Mouse (Mus musculus) forebrain, embryonic 13.5 days (tissue): ENCODE measurements around the gene Olfr149. TPM values are rescaled to one million over a fixed set of nuclear protein-coding genes. Genes with fewer than 3 reads are reported as not detected.
"Not testable (repeated sequence)": the region's sequence is repeated elsewhere in the genome, so short reads cannot be mapped to it uniquely, and the experiment has no call there.

Experiments
- ATAC-seq: fragments of 200-750 bp; cut with Nextera tagmentation; 2 replicates; pipeline ENCODE4 v1.8.0; 2017
- H3K27ac ChIP-seq: fragments of 300-500 bp; sonication (generic); 2 replicates; pipeline ENCODE4 v1.5.1; 2015; ENCODE audit warnings: inconsistent platforms, mild to moderate bottlenecking, moderate library complexity
- H3K27me3 ChIP-seq: fragments of 300-500 bp; sonication (generic); 2 replicates; pipeline ENCODE4 v1.6.1; 2015; ENCODE audit warnings: mild to moderate bottlenecking, inconsistent platforms
- H3K36me3 ChIP-seq: fragments of 300-500 bp; sonication (generic); 2 replicates; pipeline ENCODE4 v1.6.1; 2015; ENCODE audit warnings: mild to moderate bottlenecking, inconsistent platforms; ENCODE audit not compliant: poor library complexity, severe bottlenecking
- H3K4me1 ChIP-seq: fragments of 300-500 bp; sonication (generic); 2 replicates; pipeline ENCODE4 v1.6.1; 2015; ENCODE audit warnings: inconsistent platforms
- H3K4me2 ChIP-seq: fragments of 300-500 bp; sonication (generic); 2 replicates; pipeline ENCODE4 v1.6.1; 2015; ENCODE audit warnings: inconsistent platforms, mild to moderate bottlenecking, moderate library complexity
- H3K4me3 ChIP-seq: fragments of 300-500 bp; sonication (generic); 2 replicates; pipeline ENCODE4 v1.5.1; 2015; ENCODE audit warnings: mild to moderate bottlenecking, inconsistent platforms
- H3K9ac ChIP-seq: fragments of 300-500 bp; sonication (generic); 2 replicates; pipeline ENCODE4 v1.6.1; 2015; ENCODE audit warnings: mild to moderate bottlenecking, inconsistent platforms
- H3K9me3 ChIP-seq: fragments of 300-500 bp; sonication (generic); replicated peaks from 2 replicates; pipeline ENCODE4 v1.6.1; 2016; ENCODE audit warnings: inconsistent platforms
- WGBS: fragments of 180-500 bp; shearing (Covaris S2); methylation state at CpG from one replicate; pipeline ENCODE4 v1.1.7; 2015; 5-methylcytosine and 5-hydroxymethylcytosine counted together
- polyA plus RNA-seq: library from polyadenylated mRNA; unstranded; fragments of >200 nt; fragmentation: Nextera tagmentation; extraction: Ambion mirVana; gene quantifications from 2 replicates; pipeline ENCODE4 v1.2.1, GENCODE M21; 2015

Olfr149 gene
- not detected in 2 replicates for polyA plus RNA-seq

- Histone ChIP-seq H3K9me3 (no peaks in the 10 kb centered on the region), H3K4me3 (no peak within 1 kb of the TSS), H3K4me2 (no peak within 1 kb of the TSS), H3K27me3 (no peaks in the 10 kb centered on the region), H3K27ac (no peak within 1 kb of the TSS), H3K36me3 (no peaks in the 10 kb centered on the region), H3K4me1 (no peaks in the 10 kb centered on the region), H3K9ac (no peak within 1 kb of the TSS)
- no peak for ATAC-seq
These were observed at the start of gene Olfr149 for GRCm38 (mm10) chr9:39707017-39707416. Gene Olfr149 (minus strand): TSS chr9:39707117.

GRCm38 (mm10) chr9:39746428-39746827 is 39.5 kb upstream of the Olfr149 start:
- H3K4me3 ChIP-seq, result no peak overlapping the region
- 92% methylated on average over 1 of the region's 1 CpGs for WGBS
- no peaks in the 10 kb centered on the region for H3K4me1 ChIP-seq
- H3K4me2 ChIP-seq, result no peak overlapping the region
- H3K9ac ChIP-seq, result no peak overlapping the region
- no peak overlapping the region for H3K27ac ChIP-seq
- H3K27me3 ChIP-seq, result no peaks in the 10 kb centered on the region
- H3K9me3 ChIP-seq, result no peaks in the 10 kb centered on the region
- no peak for ATAC-seq
- H3K36me3 ChIP-seq, result no peaks in the 10 kb centered on the region

- Histone ChIP-seq H3K4me1 (no peaks in the 10 kb centered on the region), H3K27ac (no peak within 1 kb of the TSS), H3K4me3 (no peak within 1 kb of the TSS)
These were observed 39.0 kb upstream of the Olfr149 start, which contains the start of gene Olfr967 for GRCm38 (mm10) chr9:39745949-39746348. Gene Olfr967 (plus strand): TSS chr9:39746249.

GRCm38 (mm10) chr9:39740741-39741140 is 33.8 kb upstream of the Olfr149 start:
- Histone ChIP-seq H3K27ac (no peak overlapping the region), H3K27me3 (no peaks in the 10 kb centered on the region), H3K9ac (no peak overlapping the region), H3K36me3 (no peaks in the 10 kb centered on the region), H3K4me2 (no peak overlapping the region), H3K4me3 (no peak overlapping the region), H3K9me3 (no peaks in the 10 kb centered on the region), H3K4me1 (no peaks in the 10 kb centered on the region)
- ATAC-seq, result no peak
- WGBS, result 94% methylated on average over 1 of the region's 1 CpGs

More at GRCm38 (mm10) chr9:39745949-39746348, 39.0 kb upstream of the Olfr149 start, which contains the start of gene Olfr967:
- Histone ChIP-seq H3K27me3 (no peaks in the 10 kb centered on the region), H3K4me2 (no peak within 1 kb of the TSS), H3K9ac (no peak within 1 kb of the TSS), H3K9me3 (no peaks in the 10 kb centered on the region), H3K36me3 (no peaks in the 10 kb centered on the region)
- ATAC-seq, result no peak

GRCm38 (mm10) chr9:39730678-39731077 is 23.8 kb upstream of the Olfr149 start, which contains the start of gene Olfr150:
Gene Olfr150 (plus strand): TSS chr9:39730978.
- no peak within 1 kb of the TSS for H3K9ac ChIP-seq
- H3K4me1 ChIP-seq, result no peaks in the 10 kb centered on the region
- H3K4me2 ChIP-seq, result no peak within 1 kb of the TSS
- no peaks in the 10 kb centered on the region for H3K36me3 ChIP-seq
- H3K9me3 ChIP-seq, result no peaks in the 10 kb centered on the region
- no peak within 1 kb of the TSS for H3K4me3 ChIP-seq
- ATAC-seq, result no peak
- H3K27ac ChIP-seq, result no peak within 1 kb of the TSS
- H3K27me3 ChIP-seq, result no peaks in the 10 kb centered on the region

- Histone ChIP-seq H3K9me3 (no peaks in the 10 kb centered on the region), H3K4me1 (no peaks in the 10 kb centered on the region), H3K27ac (no peak within 1 kb of the TSS), H3K4me3 (no peak within 1 kb of the TSS), H3K27me3 (no peaks in the 10 kb centered on the region), H3K36me3 (no peaks in the 10 kb centered on the region), H3K4me2 (no peak within 1 kb of the TSS), H3K9ac (no peak within 1 kb of the TSS)
- no peak for ATAC-seq
These were observed 4.1 kb upstream of the Olfr149 start, which contains the start of gene Olfr965 for GRCm38 (mm10) chr9:39711053-39711452. Gene Olfr965 (plus strand): TSS chr9:39711353.

GRCm38 (mm10) chr9:39708958-39709357 is 2.0 kb upstream of the Olfr149 start:
- Histone ChIP-seq H3K4me3 (no peak overlapping the region), H3K9ac (no peak overlapping the region), H3K4me1 (no peaks in the 10 kb centered on the region), H3K4me2 (no peak overlapping the region), H3K27me3 (no peaks in the 10 kb centered on the region), H3K27ac (no peak overlapping the region), H3K36me3 (no peaks in the 10 kb centered on the region), H3K9me3 (no peaks in the 10 kb centered on the region)
- WGBS, result 85% methylated on average over 3 of the region's 3 CpGs
- no peak for ATAC-seq

- H3K4me2 ChIP-seq, H3K9me3 ChIP-seq, H3K27ac ChIP-seq, H3K27me3 ChIP-seq, ATAC-seq, H3K36me3 ChIP-seq, H3K4me1 ChIP-seq, H3K9ac ChIP-seq, H3K4me3 ChIP-seq: not testable (repeated sequence)
- 88% methylated on average over 8 of the region's 8 CpGs for WGBS
These were observed 5.8 kb downstream of the Olfr149 start for GRCm38 (mm10) chr9:39701123-39701522.

GRCm38 (mm10) chr9:39679280-39679679 is 27.6 kb downstream of the Olfr149 start:
- no peak overlapping the region for H3K27ac ChIP-seq
- H3K4me2 ChIP-seq, result no peak overlapping the region
- no peak overlapping the region for H3K4me3 ChIP-seq
- H3K9me3 ChIP-seq, result no peaks in the 10 kb centered on the region
- no peaks in the 10 kb centered on the region for H3K36me3 ChIP-seq
- no peaks in the 10 kb centered on the region for H3K4me1 ChIP-seq
- ATAC-seq, result no peak
- 68% methylated on average over 2 of the region's 2 CpGs for WGBS
- no peak overlapping the region for H3K9ac ChIP-seq
- no peaks in the 10 kb centered on the region for H3K27me3 ChIP-seq

- no peaks in the 10 kb centered on the region for H3K36me3 ChIP-seq
- ATAC-seq, result no peak
- no peak overlapping the region for H3K27ac ChIP-seq
- no peak overlapping the region for H3K4me3 ChIP-seq
- H3K9ac ChIP-seq, result no peak overlapping the region
- no peaks in the 10 kb centered on the region for H3K9me3 ChIP-seq
- H3K4me1 ChIP-seq, result no peaks in the 10 kb centered on the region
- 99% methylated on average over 2 of the region's 2 CpGs for WGBS
- no peak overlapping the region for H3K4me2 ChIP-seq
- no peaks in the 10 kb centered on the region for H3K27me3 ChIP-seq
These were observed 28.4 kb downstream of the Olfr149 start for GRCm38 (mm10) chr9:39678557-39678956.

- Histone ChIP-seq H3K27me3 (no peaks in the 10 kb centered on the region), H3K9me3 (no peaks in the 10 kb centered on the region), H3K27ac (no peak overlapping the region), H3K4me2 (no peak overlapping the region), H3K9ac (no peak overlapping the region), H3K36me3 (no peaks in the 10 kb centered on the region), H3K4me3 (no peak overlapping the region), H3K4me1 (no peaks in the 10 kb centered on the region)
- WGBS, result 79% methylated on average over 2 of the region's 2 CpGs
- no peak for ATAC-seq
These were observed 32.1 kb downstream of the Olfr149 start for GRCm38 (mm10) chr9:39674820-39675219.

GRCm38 (mm10) chr9:39669723-39670122 is 37.2 kb downstream of the Olfr149 start:
- no peaks in the 10 kb centered on the region for H3K4me1 ChIP-seq
- H3K36me3 ChIP-seq, result no peaks in the 10 kb centered on the region
- WGBS, result 91% methylated on average over 2 of the region's 2 CpGs
- no peak for ATAC-seq
- H3K27ac ChIP-seq, result no peak overlapping the region
- no peak overlapping the region for H3K9ac ChIP-seq
- no peaks in the 10 kb centered on the region for H3K27me3 ChIP-seq
- H3K9me3 ChIP-seq, result no peaks in the 10 kb centered on the region
- H3K4me2 ChIP-seq, result no peak overlapping the region
- no peak overlapping the region for H3K4me3 ChIP-seq

- Histone ChIP-seq H3K36me3 (no peaks in the 10 kb centered on the region), H3K4me1 (no peaks in the 10 kb centered on the region), H3K4me2 (no peak within 1 kb of the TSS), H3K27me3 (no peaks in the 10 kb centered on the region), H3K9me3 (no peaks in the 10 kb centered on the region), H3K9ac (no peak within 1 kb of the TSS), H3K4me3 (no peak within 1 kb of the TSS), H3K27ac (no peak within 1 kb of the TSS)
- WGBS, result 84% methylated on average over 1 of the region's 1 CpGs
- ATAC-seq, result no peak
These were observed 40.0 kb downstream of the Olfr149 start, which contains the start of gene Olfr963 for GRCm38 (mm10) chr9:39666905-39667304. Gene Olfr963 (plus strand): TSS chr9:39667205.
